Mouse (Mus musculus) ES-E14 (cell line): ENCODE results near the gene Tmem101. TPM values are rescaled to one million over a fixed set of nuclear protein-coding genes. Genes with fewer than 3 reads are reported as not detected.

ENCODE experiments used
- DNase-seq: peaks from one replicate; pipeline ENCODE4 v3.0.0-alpha.2; 2013; ENCODE audit warnings: low read depth, low spot score
- H3K27ac ChIP-seq: 2 replicates; pipeline ENCODE4 v1.5.1; 2012; ENCODE audit warnings: low read depth, mild to moderate bottlenecking, low read length, moderate library complexity, mixed read lengths; ENCODE audit not compliant: poor library complexity, insufficient read depth, severe bottlenecking
- H3K36me3 ChIP-seq: 2 replicates; pipeline ENCODE4 v1.6.1; 2012; ENCODE audit warnings: mild to moderate bottlenecking, low read length, moderate library complexity, mixed read lengths; ENCODE audit not compliant: control insufficient read depth, poor library complexity, insufficient read depth, severe bottlenecking
- H3K4me1 ChIP-seq, 2 experiments: fragments of 150-350 bp in 1 of 2; sonication (generic) in 1 of 2; 2 replicates each; pipeline ENCODE4 v1.6.1; 2012; ENCODE audit warnings: low read length in 2 of 2, mild to moderate bottlenecking in 1 of 2, mixed read lengths in 1 of 2; ENCODE audit not compliant: control insufficient read depth in 2 of 2, insufficient read depth in 2 of 2, poor library complexity in 1 of 2
- H3K4me3 ChIP-seq, 2 experiments: fragments of 150-350 bp in 1 of 2; sonication (generic) in 1 of 2; 2 replicates each; pipeline ENCODE4 v1.5.1; 2012; ENCODE audit warnings: low read length in 2 of 2, low read depth in 1 of 2, mild to moderate bottlenecking in 1 of 2, mixed read lengths in 1 of 2; ENCODE audit not compliant: insufficient read depth in 1 of 2, poor library complexity in 1 of 2, severe bottlenecking in 1 of 2
- H3K9ac ChIP-seq: 2 replicates; pipeline ENCODE4 v1.6.1; 2012; ENCODE audit warnings: low read depth, mild to moderate bottlenecking, low read length, mixed read lengths; ENCODE audit not compliant: poor library complexity, insufficient read depth, severe bottlenecking
- H3K9me3 ChIP-seq: fragments of 150-350 bp; sonication (generic); 2 replicates; pipeline ENCODE4 v1.6.1; 2012; ENCODE audit warnings: low read depth, mild to moderate bottlenecking, low read length; ENCODE audit not compliant: control insufficient read depth, insufficient read depth
- CHD2 ChIP-seq: IDR thresholded peaks from 2 replicates; pipeline ENCODE4 v1.6.1; 2014; ENCODE audit warnings: mild to moderate bottlenecking, low read depth, low read length, inconsistent platforms
- HCFC1 ChIP-seq: IDR thresholded peaks from 2 replicates; pipeline ENCODE4 v1.6.1; 2012; ENCODE audit warnings: low read length, inconsistent platforms, borderline replicate concordance; ENCODE audit not compliant: insufficient read depth
- MAFK ChIP-seq: IDR thresholded peaks from 2 replicates; pipeline ENCODE4 v1.6.1; 2014; ENCODE audit warnings: mild to moderate bottlenecking, low read depth, low read length, inconsistent platforms; ENCODE audit not compliant: insufficient read depth
- ZC3H11A ChIP-seq: IDR thresholded peaks from 2 replicates; pipeline ENCODE4 v1.6.1; 2012; ENCODE audit warnings: low read depth, mild to moderate bottlenecking, inconsistent platforms, low read length, borderline replicate concordance
- ZNF384 ChIP-seq: IDR thresholded peaks from 2 replicates; pipeline ENCODE4 v1.6.1; 2012; ENCODE audit warnings: low read depth, low read length, inconsistent platforms
- in situ Hi-C, 2 experiments: fragments of 600-800 bp; cut with MboI; formaldehyde crosslinking; loops; one replicate each; pipeline ENCODE4 v1.15.1; 2025; ENCODE audit warnings: low sequenced_read_pairs in 2 of 2, inconsistent platforms in 1 of 2; ENCODE audit not compliant: unreplicated experiment in 2 of 2
- total RNA-seq: library from RNA; depleted of rRNA; stranded (reverse); fragments of 300-350 nt; gene quantifications from 2 replicates; pipeline ENCODE4 v1.2.3, GENCODE M21; 2012; rRNA removed

The Tmem101 gene
- total RNA-seq, 1 experiment = 75.3 TPM

DNA sequence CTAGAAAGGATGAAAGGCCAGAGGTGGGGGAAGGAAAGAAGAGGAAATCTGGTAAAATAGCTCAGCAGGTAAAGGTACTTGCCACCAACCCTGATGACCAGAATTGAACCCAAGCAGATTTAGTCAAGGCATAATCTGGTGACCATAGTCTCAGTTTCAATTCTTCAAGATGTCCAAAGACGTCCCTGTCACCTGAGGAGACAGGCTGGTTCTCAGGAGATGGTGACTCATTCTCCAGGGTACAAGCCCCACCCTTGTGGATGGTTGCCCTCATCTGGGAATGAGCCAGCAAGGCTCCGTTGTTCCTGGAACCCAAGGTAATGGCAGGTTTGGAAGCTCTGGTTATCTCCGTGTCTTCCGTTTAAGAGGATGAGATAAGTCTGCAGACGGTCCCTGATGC is 44.6 kb downstream of the Tmem101 start:
- in situ Hi-C loops = no loop called here
- no peaks in the 10 kb centered on the region for H3K36me3 ChIP-seq
- TF ChIP-seq ZNF384 (no peak), HCFC1 (no peak), CHD2 (no peak), MAFK (no peak), ZC3H11A (no peak)
- no peaks in the 10 kb centered on the region for H3K9me3 ChIP-seq
- H3K4me3 ChIP-seq = no peak overlapping the region
- H3K9ac ChIP-seq = no peak overlapping the region
- DNase-seq = no peak
- H3K4me1 ChIP-seq = peaks cover 1 to 3% of the 10 kb centered on the region in 2 experiments; a peak in 2 of 4 replicates
- no peak overlapping the region for H3K27ac ChIP-seq

DNA sequence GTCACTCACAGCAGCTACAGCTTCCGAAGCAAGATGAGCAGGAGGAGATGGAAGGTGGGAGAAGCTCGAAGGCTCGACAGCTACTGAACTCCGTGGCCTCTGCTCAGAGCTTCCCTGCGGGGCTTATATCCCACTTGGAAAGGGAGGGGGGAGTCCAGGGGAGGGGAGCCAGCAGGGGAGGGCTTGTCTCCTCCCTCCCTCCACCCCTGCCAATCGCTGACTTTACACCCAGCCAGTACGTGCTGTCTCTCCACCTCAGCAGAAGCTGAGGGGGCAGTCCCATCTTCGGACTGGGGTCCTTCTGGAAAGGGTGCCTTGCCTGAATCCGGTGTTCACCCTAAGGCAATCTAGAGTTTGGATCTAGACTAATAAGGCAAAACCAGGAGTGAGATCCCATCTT is 48.5 kb downstream of the Tmem101 start, which contains the start of gene Pyy:
TSS of gene Pyy (minus strand) at position 101 of the 400 bp plus-strand sequence.
- Histone ChIP-seq H3K9me3 (no peaks in the 10 kb centered on the region), H3K27ac (no peak within 1 kb of the TSS), H3K4me3 (peak within 1 kb of the TSS; percentile 38 to 57; a peak in 3 of 4 replicates), H3K9ac (peak within 1 kb of the TSS; percentile 16; the same call in 1 of the 2 replicates), H3K36me3 (no peaks in the 10 kb centered on the region), H3K4me1 (peaks cover 1 to 3% of the 10 kb centered on the region in 2 experiments; a peak in 2 of 4 replicates)
- in situ Hi-C loops = no loop called here
- no peak for DNase-seq
- TF ChIP-seq ZC3H11A (no peak), CHD2 (no peak), ZNF384 (no peak), MAFK (no peak)

- in situ Hi-C loops = no loop called here
- Histone ChIP-seq H3K36me3 (no peaks in the 10 kb centered on the region), H3K9ac (peak overlapping the region; percentile 16; the same call in 1 of the 2 replicates), H3K4me1 (peaks cover 1 to 7% of the 10 kb centered on the region in 2 experiments; a peak in 2 of 4 replicates), H3K4me3 (peak overlapping the region; percentile 38 to 57; a peak in 3 of 4 replicates), H3K9me3 (no peaks in the 10 kb centered on the region), H3K27ac (no peak overlapping the region)
- DNase-seq = peak; percentile 40
- TF ChIP-seq MAFK = no peak
- TF ChIP-seq HCFC1 = no peak
Observed at GRCm38 (mm10) chr11:102106911-102107310, 49.3 kb downstream of the Tmem101 start.

Other genes starting within 250 kb of the Tmem101 start
- not detected in 2 replicates for gene Sost, start 189.4 kb downstream of the Tmem101 start, total RNA-seq
- gene Cfap97d1, start 172.1 kb downstream of the Tmem101 start, total RNA-seq = not detected in 2 replicates
- gene Dusp3, start 169.4 kb downstream of the Tmem101 start, total RNA-seq = 12.8 and 14.8 TPM in 2 replicates
- gene Mpp3, start 127.9 kb downstream of the Tmem101 start, total RNA-seq = 5.2 and 7.5 TPM in 2 replicates
- gene Cd300lg, start 114.9 kb downstream of the Tmem101 start, total RNA-seq = not detected in 2 replicates
- 0.94 and 1.2 TPM in 2 replicates for gene Mpp2, start 67.9 kb downstream of the Tmem101 start, total RNA-seq
- not detected in 2 replicates for gene Ppy, start 55.1 kb downstream of the Tmem101 start, total RNA-seq
- 0.49 and 2.1 TPM in 2 replicates for gene Pyy, start 48.6 kb downstream of the Tmem101 start, total RNA-seq
- 0.45 and 0.90 TPM in 2 replicates for gene Nags, start 10.9 kb downstream of the Tmem101 start, total RNA-seq
- 27.6 and 49.1 TPM in 2 replicates for gene Lsm12, start 28.9 kb upstream of the Tmem101 start, total RNA-seq
- 14.2 and 16.3 TPM in 2 replicates for gene G6pc3, start 33.2 kb upstream of the Tmem101 start, total RNA-seq
- gene Hdac5, start 73.8 kb upstream of the Tmem101 start, total RNA-seq = 33.3 and 57.9 TPM in 2 replicates
- gene BC030867, start 92.5 kb upstream of the Tmem101 start, total RNA-seq = 17.3 and 17.8 TPM in 2 replicates
- 0.98 and 1.0 TPM in 2 replicates for gene Asb16, start 112.3 kb upstream of the Tmem101 start, total RNA-seq
- gene Tmub2, start 128.5 kb upstream of the Tmem101 start, total RNA-seq = 33.0 and 37.2 TPM in 2 replicates
- gene Atxn7l3, start 140.2 kb upstream of the Tmem101 start, total RNA-seq = 55.4 and 60.4 TPM in 2 replicates
- gene Ubtf, start 163.3 kb upstream of the Tmem101 start, total RNA-seq = 138 and 155 TPM in 2 replicates
- 0.18 and 0.21 TPM in 2 replicates for gene Slc4a1, start 209.8 kb upstream of the Tmem101 start, total RNA-seq
- gene Rundc3a, start 237.0 kb upstream of the Tmem101 start, total RNA-seq = 6.7 and 15.9 TPM in 2 replicates